Mouse (Mus musculus) embryo, embryonic 11 days (tissue): ENCODE data around the gene Sult1a1.
A peak's percentile ranks its signal among the peaks of the same experiment; 100 is the strongest.
"Not testable (repeated sequence)": the region's sequence is repeated elsewhere in the genome, so short reads cannot be mapped to it uniquely, and the experiment has no call there.

Experiments used
- DNase-seq: peaks from one replicate; pipeline ENCODE4 v3.0.0-alpha.2; 2015

Gene Sult1a1

DNA sequence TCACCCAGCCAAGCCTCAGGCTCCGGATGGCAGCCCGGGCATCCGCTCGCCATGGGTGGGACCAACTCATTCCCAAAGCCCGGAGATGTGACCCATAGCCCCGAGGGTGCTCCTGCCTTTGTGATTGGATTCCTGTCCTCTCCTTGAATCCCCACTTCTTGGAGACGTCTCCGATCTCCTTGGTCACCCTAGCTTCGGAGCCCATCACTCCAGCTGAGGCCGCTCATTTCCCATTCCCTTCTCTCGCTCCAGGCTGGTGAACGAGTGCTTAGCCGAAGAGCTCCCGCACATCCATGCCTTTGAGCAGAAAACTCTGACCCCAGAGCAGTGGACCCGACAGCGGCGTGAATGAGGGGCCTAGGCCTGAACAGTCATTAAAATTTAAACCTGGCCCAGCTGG lies 20.1 kb upstream of the Sult1a1 start:
- DNase-seq = no peak

DNA sequence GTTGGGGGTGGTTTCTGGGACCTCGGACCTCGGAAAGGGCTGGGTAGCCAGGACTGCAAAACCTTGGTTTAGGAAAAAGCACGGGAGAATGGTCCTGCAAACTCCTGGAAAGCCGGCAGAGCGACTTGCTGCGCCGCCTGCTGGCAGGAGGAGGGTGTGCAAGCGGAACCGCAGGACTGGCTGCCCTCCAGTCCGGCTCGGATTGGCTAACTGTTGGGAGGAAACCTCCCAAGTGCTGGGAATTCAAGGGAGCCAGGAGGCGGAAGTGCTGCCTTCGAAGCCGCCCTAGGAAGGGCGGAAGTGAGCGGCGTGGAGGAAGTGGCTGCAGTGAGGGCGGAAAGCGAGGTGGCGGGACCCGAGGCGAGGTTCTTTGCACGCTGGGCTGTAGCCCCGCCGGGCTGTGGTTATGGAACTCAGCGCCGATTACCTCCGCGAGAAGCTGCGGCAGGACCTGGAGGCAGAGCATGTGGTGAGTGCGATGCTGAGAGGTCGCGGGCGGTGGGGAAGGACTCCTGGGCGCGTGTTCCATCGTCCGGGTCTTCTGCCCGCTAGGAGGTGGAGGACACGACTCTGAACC lies 19.5 kb upstream of the Sult1a1 start, which contains the start of gene Slx1b:
Gene Slx1b, minus strand, starts transcription at position 154 of the 577 bp plus-strand sequence.
- peak; percentile 98 for DNase-seq

DNA sequence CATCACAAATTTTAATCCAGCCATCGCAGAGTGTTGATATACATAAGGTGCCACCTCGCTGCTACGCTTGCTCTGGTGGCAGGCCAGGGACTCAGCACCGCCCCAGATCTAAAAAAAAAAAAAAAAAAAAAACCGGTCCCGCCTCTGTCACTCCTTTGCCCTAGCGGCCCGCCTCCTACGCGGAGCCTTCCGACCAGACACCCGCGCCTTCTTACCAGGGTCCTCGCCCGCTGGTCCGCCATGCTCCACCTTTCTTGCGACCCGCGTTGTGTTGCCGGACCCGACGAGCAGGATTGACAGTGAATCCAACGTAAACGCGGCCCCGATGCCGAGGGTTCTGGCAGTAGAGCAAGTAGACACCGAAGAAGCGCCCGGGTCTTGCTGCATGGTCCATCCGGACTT lies 19.0 kb upstream of the Sult1a1 start, which contains the start of gene Bola2:
Gene Bola2, plus strand, starts transcription at position 192 of the 402 bp plus-strand sequence.
- peak; percentile 79 for DNase-seq

DNA sequence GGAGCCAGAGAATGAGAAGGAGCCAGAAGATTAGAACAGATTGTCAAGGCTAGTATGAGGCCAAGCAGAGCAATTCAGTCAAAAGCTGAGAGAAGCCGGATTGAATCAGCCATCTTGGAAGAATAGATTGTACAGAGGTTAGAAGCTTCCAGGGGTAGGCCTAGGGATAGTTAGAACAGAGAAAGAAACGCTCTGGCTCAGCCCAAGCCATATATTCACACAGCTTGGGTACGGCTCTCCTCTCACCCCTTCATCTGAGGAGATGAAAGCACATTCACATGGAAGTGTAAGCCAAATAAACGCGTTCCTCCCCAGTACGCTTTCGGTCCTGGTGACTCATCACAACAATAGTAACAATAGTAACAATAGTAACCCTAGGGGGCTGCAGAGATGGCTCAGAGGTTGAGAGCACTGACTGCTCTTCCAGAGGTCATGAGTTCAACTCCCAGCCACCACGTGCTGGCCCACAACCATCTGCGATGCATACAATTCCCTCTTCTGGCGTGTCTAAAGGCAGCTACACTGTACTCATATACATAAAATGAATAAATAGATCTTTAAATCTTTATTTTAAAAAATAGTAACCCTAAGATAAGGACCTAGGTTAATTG lies 18.3 kb upstream of the Sult1a1 start:
- DNase-seq = peak; percentile 31

DNA sequence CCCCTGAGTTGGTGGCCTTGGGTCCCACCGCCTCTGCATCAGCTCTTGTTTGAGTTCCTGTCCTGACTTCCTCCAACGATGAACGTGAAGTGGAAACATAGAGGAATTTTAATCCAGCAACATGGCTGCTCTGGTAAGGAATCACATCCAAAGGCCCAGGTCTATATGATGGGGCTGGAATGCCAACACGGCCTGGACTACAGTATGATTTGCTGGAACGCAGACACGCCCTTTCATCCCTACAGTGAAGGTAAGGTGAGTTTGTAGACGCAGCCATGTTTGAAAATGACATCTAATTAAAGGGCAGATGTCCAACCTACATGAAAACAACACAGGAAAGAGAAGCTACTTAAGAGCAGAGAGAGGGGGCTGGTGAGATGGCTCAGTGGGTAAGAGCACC lies 17.5 kb upstream of the Sult1a1 start:
- no peak for DNase-seq

DNA sequence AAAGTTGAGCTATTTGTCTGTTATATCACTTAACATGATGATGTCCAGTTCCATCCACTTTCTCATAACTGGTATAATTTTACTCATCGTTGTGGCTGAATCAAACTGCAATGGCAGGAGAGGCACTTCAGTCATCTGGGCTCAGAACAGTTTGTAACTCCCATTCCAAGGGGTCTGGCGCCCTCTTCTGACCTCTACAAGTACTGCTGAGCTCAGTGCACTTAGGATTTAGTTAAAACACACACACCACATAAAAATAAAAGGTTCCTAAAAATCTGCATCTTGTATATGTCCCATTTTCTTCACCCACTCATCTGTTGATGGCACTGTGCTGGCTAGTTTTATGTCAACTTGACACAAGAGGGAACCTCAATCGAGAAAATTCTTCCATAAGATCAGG lies 17.0 kb upstream of the Sult1a1 start:
- DNase-seq = peak; percentile 82

DNA sequence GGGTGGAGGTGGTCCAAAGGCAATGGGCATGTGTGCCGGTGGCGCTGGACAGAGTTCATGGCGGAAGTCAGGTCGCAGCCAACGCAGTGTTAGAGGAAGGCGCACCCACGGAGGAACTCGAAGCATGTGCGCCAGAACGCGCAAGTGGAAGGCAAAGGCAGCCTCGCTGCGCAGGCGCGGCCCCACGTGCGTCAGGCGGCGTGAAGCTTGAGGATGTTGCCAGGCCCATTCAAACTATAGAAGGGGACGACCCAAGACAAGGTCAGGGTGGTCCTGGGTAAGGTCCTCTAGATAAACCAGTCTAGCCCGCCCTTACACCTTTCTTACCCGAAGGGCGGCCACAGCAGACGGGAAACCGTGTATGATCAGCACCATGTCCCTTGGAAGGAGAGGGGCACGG lies 16.2 kb upstream of the Sult1a1 start:
- no peak for DNase-seq

DNA sequence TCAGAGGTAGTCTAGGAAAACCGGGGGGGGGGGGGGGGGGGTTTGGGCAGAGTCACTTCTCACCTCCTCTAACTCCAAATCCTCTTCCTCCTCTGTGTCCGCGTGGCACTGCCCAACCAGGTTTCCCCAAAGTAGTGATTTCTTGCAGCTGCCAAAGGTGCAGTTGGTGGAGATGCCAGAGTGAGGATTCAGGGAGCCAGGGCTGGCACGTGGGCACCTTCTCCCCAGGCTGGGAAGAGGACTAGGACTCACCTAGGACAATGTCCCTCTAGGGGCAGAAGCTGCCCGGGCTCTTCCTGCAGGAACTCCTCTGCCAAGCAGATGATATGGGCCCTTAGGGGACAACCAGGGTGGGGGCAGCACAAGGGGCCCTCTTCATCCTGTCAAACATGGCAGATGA lies 15.4 kb upstream of the Sult1a1 start:
- DNase-seq = no peak

DNA sequence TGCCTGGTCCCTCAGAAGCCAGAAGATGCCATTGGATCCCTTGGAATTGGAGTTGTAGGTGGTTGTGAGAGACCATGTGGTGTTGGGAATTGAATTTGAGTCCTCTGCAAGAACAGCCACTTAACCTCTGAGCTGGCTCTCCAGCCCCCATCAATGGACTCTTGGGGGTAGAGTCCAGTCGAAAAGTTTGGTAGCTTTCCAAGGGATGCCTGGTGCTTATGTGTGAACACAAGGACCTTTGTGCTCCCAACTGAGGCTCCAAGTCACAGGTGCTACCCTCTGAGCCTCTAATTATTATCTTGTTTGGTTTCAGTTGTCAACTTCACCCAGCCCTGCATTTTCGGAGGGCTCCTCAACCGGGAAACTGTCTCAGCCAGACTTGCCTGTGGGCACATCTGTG lies 14.5 kb upstream of the Sult1a1 start:
- DNase-seq = no peak

DNA sequence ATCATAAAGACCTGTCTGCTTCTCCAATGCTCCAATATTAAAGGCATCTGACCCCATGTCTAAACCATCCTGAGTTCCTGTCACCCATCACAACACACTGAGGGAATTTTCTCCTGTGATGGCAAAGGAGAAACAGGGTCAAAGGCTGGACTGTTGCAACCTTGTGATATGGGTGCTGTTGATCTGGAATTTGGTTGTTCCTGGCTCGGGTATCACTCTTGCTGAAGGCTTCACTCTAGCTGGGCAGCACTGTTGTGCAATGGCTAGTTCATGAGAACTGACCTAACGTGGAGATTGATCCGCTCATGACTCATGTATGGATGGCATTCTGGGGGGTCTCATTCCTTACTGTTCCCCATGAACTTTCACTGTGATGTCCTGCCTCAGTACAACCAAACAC lies 12.8 kb upstream of the Sult1a1 start:
- no peak for DNase-seq

DNA sequence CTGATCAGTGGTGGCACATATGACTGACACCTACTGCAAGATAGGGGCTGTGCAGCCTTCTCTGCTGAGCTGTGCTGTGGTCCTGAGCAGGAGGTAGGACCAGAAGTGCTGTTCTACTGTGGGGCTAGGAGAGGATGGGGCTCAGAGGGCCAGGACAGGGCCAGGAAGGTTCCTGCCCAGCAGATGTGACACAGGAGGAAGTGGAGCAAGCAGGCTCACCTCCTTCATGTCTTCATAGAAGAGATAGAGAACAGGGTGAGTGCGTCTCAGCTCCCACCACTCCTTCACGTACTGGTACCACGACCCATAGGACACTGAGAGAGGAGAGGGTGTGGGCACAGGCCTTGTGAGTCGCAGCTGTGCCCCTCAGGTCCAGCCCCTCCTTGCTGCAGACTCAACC lies 11.9 kb upstream of the Sult1a1 start:
- DNase-seq = not testable (repeated sequence)

DNA sequence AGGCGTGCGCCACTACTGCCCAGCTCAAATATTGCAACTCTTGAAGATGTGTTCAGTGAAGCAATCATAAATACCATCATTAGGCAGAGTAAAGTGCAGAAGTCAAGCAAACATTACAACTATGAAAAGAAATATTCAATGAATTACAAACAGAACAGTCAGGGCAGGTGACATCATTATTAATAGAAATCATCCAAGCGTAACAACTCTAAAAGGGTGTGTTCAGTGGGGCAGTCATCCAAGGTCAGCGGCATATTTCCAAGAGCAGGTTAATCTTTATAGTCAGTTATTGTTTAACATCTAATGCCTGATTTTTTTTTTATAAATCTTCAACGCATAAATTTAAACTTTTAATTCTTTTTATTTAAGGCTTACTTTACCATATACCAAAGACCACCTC lies 5.0 kb upstream of the Sult1a1 start:
- no peak for DNase-seq

DNA sequence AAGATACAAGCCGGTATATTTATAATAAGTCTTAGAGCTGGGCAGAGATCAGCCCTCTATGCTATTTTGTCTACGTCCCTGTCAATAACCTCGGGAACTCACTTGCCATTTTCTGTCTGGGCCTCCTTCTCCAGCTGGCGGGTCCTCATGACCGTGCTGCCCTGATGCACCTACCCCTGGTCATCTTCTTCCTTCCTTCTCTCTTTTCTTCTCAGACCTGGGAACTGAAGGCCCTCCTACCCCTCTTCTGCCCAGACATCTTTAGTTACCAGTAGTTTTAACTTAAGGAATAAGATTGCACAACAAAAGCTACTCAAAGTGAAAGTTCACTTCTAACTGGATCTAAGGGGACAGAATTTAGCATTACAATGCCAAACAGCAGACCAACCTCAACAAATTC lies 3.5 kb upstream of the Sult1a1 start:
- DNase-seq = no peak

DNA sequence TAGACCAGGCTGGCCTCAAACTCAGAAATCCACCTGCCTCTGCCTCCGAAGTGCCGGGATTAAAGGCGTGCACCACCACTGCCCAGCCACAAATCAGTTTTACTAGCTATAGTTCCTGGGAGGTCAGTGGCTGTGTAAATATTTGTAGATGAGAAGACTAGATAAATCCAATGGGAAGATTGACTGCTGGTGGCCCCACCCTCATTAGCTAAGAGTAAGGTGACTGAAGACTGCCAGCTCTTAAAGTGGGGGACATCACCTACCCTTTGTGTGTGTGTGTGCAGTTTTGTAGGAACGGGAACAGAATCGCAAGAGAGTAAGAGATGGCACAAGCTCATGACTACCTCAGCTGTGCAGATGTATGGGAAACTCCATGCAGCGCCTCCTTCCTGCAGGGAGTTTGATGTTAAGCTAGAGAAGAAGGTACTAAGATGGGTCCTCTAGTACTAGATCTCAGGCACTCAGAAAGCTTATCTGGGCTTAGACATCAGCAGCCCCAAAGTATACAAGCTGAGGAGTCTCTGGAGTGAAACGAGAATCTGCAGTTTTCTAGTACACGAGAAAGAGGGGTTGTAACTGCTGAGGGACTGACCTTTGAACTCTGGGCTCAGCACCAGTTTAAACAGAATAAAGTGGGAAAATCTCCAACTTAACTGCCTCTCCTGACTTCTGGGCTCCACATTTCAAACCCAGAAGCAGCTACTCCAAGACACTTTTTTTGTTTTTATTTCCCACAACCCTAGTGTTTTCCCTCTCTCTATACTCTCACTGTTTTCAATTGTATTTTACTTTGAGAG lies 2.5 kb upstream of the Sult1a1 start:
- no peak for DNase-seq

DNA sequence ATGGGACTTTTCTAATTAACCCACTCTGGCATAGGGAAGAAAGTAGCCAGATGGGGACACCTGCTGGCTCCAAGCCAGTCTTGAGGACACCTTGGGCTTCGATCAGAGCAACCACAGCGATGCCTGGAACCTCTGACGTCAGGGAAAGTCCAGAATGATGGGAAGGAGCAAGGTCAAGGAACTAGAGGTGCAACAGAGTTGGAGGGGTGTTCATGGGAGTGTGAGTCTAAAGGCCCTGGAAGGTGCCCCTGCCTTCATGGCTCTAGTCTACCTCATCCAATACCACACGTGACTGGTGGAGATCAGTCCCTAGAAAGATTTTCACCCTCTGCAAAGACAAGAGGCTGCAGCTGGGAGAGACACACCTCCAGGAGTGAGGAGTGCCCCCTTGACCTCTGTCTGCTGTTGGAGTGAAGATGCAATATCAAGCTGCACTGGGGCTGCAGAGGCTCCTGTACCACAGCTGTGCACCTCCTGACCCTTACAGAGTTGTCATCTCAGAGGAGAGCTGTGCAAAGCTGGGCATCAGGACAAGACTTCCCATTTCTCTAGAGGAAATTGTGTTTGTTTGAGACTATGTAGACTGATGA lies 494 bp upstream of the Sult1a1 start:
- DNase-seq = no peak

DNA sequence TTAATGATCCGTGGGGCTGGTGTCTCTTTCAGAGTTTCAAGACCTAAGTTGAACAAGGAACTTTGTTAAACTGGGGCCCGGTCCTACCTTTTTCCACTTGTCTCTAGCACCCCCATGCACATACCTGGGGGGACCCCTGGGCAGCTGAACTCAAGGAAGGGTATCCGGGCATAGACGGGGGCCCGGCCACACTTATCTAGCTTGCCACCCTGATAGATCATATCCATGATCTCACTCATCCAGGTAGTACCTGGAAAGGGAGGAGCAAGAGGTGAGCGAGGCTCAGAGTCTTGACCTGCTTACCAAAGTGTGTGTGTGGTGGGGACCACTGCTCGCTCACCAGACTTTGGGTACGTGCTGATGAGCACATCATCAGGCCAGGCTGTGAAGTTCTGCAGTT lies 1.1 kb downstream of the Sult1a1 start:
- DNase-seq = no peak

DNA sequence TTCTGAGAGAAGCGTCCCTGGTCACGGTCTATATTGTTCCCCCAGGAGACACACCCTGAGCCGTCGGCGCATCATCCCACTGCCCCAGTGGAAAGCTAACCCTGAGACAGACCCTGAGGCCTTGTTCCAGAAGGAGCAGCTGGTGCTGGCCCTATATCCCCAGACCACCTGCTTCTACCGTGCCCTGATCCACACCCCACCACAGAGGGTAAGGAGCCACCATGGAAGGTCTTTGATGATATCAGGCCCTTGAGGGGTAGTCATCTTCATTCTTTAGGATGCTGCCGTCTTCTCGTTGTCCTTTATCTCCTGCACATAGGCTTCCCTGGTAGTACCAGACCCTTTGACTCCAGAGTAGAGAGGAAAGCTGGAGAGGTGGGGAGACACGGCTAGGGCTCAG lies 4.1 kb downstream of the Sult1a1 start:
- DNase-seq = no peak

DNA sequence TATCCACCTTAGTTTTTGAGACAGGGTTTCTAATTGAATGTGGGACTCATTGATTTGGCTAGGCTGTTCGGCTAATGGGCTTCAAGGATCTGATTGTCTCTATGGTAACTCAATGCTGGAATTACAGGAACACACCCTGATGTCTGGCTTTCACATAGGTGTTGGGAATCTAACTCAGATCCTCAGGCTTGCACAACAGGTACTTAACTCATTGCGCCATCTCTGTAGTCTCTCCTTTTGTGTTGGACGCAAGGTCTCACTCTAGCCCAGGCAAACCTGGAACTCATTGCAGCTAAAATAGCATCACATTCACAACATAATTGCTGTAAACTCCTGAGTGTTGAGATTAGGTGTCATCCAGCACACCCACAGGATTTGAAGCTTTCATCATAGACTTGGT lies 6.1 kb downstream of the Sult1a1 start:
- DNase-seq = no peak

DNA sequence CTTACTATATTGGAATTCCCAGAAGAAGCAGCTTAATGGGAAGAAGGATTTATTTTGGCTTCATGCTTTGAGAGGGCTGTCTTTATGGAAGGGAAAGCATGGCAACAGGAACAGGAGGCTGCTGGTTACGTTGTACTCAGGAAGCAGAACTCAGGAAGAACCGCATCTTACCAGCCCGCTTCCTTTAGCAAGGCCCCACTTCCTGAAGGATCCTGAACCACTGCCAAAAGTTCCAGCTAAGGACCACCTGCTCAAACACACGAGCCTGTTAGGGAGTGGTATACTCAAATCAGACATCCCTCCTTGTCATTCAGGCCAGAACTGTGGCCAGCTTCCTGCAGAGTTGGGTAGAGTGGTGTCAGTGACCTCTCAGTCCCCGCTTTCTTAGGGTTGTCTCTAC lies 7.8 kb downstream of the Sult1a1 start:
- DNase-seq = no peak

DNA sequence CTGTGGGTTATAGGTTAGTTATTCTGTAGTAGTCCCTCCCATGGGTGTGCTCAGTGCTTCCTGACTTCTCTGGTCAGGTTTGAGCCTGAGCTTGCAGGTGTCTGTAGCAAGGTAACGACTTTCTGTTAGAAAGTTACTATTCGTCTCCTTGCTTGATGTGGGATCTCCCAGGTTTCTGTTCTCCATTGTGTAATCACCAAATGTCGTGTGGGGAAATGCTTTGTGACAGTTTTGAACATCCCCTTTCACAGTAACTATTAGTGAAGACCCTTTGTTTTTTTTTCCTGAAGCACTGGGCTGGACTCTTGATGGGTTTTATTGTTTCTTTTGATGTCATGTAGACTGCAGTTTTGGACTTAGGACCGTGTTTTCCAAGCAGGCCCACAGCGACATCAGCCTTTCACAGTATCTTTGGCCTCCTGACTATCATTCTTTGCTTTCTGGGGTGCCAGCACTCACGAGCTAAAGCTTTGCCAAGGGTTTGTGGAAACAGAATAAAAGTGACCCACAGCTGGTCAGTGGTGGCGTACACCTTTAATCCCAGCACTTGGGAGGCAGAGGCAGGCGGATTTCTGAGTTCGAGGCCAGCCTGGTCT lies 8.6 kb downstream of the Sult1a1 start:
- DNase-seq = no peak

DNA sequence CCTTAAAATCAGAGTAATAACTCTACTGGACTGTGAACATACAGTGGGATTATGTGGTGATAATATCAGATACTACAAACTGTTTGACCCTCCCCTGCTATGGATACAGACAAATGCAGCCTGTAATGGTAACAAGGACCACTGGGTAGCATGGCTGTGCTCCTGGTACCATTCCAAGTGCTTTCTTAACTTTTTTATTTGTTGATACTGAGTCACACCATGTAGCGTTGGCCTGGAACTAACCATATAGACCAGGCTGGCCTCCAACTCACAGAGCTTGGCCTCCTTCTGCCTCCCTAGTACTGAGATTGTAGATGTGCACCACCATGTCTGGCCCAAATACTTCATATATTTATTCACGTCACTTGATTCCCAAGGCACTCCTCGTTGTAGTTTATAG lies 11.0 kb downstream of the Sult1a1 start:
- no peak for DNase-seq

DNA sequence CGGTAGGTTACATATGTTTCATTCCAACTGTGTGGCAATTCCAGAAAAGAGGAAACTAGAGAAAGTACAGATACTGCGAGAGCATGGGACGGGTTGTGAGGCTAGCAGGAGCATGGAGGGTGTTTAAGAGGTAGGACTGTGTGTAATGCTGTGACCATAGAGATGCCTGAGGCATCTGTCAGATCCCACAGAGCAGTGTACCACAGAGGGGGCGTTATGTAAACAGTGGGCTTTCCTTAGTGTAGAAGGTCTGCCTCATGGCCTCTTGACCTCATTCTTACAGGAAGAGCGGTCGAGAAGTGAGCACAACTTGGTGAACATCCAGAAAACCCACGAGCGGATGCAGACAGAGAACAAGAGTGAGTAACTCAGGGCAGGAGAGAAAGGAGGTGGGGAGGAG lies 12.6 kb downstream of the Sult1a1 start:
- no peak for DNase-seq

DNA sequence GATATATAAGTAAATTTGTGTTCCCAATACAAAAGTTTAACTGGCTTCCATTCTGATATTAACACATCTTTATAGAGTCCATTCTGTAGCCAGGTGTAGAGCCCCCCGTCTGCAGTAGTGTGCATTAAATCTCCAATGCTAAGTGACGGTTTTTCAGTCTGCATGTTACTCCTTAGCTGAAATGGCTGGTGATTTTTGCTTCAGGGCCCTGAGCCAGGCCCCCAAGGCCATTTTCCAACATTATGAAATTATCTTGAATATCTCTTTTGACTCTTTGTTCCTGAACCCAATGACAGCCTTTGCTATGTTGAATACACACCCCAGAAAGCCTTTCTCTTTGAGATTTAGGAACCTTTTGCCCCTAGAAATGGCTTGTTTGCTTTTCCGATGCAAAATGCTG lies 16.5 kb downstream of the Sult1a1 start:
- no peak for DNase-seq

DNA sequence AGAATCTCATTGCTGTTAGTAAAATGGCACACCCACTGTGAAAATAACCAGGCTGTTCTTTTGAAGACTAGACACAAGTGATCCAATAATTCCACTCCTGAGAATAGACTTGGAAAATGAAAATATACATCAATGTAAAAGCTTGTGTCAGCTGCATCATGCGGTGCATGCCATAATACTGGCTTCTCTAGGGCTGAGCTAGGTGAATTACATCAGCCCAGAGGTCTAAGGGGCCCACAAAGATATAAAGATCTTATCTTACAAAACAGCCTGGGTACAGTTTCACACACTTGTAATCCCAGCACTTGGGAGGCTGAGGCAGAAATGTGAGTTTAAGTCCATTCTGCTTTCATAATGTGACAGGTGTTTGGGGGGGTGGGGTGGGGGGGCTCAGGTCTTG lies 18.7 kb downstream of the Sult1a1 start:
- no peak for DNase-seq
